Mouse (Mus musculus) brain, adult 2 months (tissue): ENCODE results near the gene Urb2.

Experiments used
- DNase-seq: peaks from one replicate; pipeline ENCODE4 v3.0.0; 2011; ENCODE audit warnings: low read depth, low spot score

The Urb2 gene

DNA sequence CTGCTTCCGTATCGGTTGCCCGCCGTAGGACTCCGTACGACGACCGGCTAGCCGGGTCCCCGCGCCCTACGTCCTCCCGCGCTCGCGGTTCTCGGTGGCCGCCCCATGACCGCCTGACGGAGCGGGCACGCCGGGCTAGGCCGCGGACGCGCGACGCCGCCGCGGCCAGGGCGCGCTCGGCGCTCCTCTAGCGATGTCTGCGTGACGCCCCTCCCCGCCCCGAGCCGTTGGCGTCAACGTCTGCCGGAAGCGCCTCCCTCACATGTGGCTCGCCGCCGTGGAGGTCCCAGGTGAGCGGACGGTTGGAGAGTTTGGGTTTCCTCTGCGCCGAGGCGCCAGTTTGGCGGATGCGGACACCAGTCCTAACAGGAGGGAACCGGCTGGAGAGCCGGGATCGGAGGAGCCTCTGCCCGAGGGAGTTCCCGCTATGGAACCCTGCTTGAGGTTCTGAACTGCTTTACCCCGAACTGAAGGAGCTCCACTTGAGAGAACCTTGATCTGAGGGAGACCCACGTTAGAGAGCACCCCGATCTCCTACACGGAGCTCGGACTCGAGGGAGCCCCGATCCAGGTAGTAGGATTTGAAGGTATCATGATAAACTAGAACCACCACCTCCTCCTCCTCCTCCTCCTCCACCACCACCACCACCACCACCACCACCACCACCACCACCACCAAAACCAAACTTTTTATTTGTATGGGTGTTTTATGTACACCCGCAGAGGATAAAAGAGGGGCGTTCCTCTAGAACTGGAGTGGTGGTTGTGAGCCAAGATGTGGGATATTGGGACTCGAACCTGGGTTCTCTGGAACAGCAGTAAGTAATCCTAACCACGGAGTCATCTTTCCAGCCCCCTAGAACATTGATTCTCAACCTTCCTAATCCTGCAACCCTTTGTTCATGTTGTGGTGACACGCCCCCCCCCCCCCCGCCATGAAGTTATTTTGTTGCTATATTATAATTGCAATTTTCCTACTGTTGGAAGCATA lies at the start of gene Urb2, which contains the start of gene Taf5l:
Urb2 (plus strand) TSS at position 272 of the 991 bp plus-strand sequence.
Taf5l (minus strand) TSS at position 161 of the 991 bp plus-strand sequence.
- peak; percentile 97 for DNase-seq

DNA sequence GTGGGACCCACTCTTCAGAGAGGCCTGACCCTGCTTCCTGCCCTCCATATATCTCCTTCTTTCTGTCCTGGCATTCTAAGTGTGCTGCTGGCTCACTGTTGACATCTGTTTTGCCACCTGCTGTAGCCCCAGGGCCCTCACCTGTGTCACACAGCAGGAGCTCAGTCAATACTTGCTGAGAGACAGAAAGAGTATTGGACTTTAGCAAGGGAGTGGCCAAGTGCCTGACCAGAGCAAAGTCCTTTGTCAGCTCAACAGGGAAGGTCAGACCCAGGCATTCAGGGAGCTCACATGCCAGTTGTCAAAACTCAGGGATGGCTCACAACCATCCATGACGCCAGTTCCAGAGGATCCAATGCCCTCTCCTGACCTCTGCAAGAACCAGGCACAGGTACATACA lies 47.8 kb upstream of the Urb2 start:
- DNase-seq, result no peak

- peak; percentile 60 for DNase-seq
Measured at GRCm38 (mm10) chr8:123977499-123977898, 43.8 kb upstream of the Urb2 start.

DNA sequence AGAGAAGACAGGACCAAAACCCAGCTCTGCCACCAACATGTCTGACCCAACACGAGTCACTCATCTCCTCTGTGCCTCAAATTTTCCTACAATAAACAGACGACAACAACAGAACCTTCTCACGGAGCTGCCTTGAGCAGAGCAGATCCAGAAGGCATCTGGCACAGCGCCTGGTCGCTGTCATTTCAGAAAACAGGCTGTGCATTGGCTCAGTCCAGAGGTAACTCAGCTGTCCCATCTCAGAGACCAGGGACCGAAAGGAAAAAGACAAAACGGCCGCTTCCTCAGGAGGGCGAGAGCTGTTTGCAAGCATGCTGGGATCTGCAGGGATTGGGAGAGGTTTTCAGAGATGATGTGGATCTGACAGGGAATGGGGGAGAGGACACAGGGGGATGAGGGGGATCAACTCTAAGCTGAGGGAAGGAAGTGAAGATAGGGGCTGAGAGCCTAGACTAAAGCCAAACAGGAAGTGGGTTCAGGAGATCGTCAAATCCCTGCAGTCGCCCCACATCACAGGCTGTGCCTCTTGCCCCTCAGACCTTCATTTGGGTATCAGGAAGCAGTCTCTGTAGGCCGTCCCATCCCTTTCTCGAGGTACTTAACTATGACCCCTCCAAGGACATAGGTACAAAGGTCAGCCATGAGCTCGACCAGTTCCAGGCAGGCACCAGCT lies 43.0 kb upstream of the Urb2 start:
- DNase-seq, result peak; percentile 79

GRCm38 (mm10) chr8:123978926-123979325 lies 42.4 kb upstream of the Urb2 start:
- DNase-seq, result no peak

DNA sequence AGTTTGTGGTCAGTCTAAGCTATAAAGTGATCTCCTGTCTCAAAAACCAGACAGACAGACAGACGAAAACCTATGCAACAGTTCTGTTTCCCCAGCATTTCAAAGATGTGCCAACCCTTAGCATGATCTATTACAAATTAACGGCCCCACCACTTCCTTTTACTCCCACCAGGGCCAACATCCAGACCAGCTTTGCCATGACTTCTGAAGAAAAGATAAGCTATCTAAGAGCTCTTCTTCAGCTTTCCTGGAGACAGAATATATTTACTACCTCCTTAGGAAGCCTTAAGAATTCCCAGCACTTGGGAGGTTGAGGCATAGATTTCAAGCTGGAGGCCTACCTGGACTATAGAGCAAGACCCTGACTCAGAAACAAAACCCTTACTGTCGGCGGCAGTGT lies 41.1 kb upstream of the Urb2 start:
- DNase-seq, result no peak

- DNase-seq, result peak; percentile 69
Measured at GRCm38 (mm10) chr8:123981674-123982073, 39.6 kb upstream of the Urb2 start.

- DNase-seq, result peak; percentile 18
Measured at GRCm38 (mm10) chr8:123982291-123982793, 39.0 kb upstream of the Urb2 start.

- DNase-seq, result peak; percentile 93
Measured at GRCm38 (mm10) chr8:123982826-123983400, 38.4 kb upstream of the Urb2 start, which contains the start of gene Abcb10. Gene Abcb10 (minus strand): TSS chr8:123983122.

- no peak for DNase-seq
Measured at GRCm38 (mm10) chr8:123988605-123989038, 32.7 kb upstream of the Urb2 start.

- no peak for DNase-seq
Measured at GRCm38 (mm10) chr8:123989128-123989527, 32.2 kb upstream of the Urb2 start.

GRCm38 (mm10) chr8:123990277-123991049 lies 30.8 kb upstream of the Urb2 start:
- no peak for DNase-seq

GRCm38 (mm10) chr8:123992587-123992986 lies 28.7 kb upstream of the Urb2 start:
- peak; percentile 41 for DNase-seq

DNA sequence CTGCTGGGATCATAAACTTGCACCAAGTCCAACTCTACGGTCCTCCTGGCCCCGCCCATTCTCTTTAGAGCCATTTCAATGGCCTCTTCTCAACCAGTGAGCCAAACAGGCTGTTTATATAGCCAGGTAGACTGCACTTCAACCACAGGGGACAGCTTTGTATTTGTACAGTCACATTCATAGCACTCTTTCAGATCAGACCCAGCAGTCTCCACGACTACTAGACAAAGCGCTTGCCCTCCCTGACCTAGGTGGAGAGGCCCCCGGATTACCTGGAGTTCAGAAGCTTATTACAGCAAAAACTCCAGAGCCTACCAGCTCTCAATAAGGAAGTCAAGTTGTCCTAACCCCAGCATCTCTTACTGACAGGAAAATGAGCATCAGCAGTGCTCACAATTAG lies 27.7 kb upstream of the Urb2 start:
- DNase-seq, result no peak

DNA sequence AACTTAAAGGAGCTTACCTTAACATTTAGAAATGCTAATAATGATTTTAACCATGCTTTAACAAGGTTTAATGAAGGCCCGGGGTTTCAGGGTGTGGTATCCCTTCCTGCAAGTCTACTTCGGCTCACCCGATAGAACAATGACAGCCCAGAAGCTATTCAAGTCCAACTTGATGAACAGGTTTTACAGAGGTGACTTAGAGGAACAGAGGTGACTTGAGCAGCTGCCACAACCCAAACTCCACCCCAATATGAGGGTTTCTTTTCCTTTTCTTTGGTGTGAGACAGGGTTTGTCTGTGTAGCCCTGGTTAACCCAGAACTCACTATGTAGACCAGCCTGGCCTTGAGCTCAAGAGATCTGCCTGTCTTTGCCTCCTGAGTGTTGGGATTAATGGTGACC lies 27.3 kb upstream of the Urb2 start:
- no peak for DNase-seq

GRCm38 (mm10) chr8:123999568-123999967 lies 21.7 kb upstream of the Urb2 start:
- DNase-seq, result peak; percentile 28

GRCm38 (mm10) chr8:124002546-124003108 lies 18.7 kb upstream of the Urb2 start:
- no peak for DNase-seq

- DNase-seq, result no peak
Measured at GRCm38 (mm10) chr8:124007829-124008228, 13.5 kb upstream of the Urb2 start.

DNA sequence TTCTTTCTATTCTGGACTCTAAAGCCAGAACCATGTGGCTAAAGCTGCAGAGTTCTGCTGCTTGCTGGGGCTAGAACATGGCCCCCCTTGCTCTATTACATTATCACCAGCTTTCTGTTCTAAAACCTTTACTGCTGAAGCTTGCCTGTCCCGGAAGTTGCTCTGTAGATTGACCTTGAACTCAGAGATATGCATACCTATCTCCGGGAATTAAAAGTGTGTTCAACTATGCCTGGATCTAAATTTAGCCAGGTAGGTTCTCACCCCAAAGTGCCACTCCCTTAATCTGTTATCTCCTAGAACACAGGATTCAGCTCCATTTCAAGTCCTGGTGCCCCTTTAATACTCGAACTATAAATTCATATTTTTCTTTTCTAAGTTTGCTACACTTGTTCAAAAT lies 9.7 kb upstream of the Urb2 start:
- DNase-seq, result no peak

DNA sequence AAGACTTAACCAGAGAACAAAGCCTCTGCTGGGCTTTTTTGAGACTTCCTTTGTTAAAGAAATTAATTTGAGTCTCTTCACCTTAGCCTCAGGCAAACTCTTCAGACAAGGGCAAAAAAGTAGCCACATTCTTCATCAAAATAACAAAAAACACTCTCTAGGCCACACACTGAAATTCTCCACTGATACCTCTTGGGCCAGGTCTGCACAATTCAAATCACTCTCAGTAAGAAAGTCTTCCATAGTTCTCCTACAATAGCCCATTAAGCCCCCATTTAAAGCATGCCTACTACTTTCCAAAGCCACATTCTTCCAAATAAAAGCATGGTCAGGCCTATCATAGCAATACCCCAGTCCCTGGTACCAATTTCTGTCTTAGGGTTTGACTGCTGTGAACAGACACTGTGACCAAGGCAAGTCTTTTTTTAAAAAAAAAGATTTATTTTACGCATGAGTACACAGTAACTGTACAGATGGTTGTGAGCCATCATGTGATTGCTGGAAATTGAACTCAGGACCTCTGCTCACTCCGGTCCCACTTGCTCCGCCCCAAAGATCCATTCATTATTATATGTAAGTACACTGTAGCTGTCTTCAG lies 9.2 kb upstream of the Urb2 start:
- no peak for DNase-seq
